Mouse (Mus musculus) embryo, embryonic 9.5 days (tissue): ENCODE results near the gene Ttc22.

ENCODE experiments used
- DNase-seq: peaks from one replicate; pipeline ENCODE4 v3.0.0-alpha.2; 2017; ENCODE audit errors: extremely low spot score

Gene Ttc22

DNA sequence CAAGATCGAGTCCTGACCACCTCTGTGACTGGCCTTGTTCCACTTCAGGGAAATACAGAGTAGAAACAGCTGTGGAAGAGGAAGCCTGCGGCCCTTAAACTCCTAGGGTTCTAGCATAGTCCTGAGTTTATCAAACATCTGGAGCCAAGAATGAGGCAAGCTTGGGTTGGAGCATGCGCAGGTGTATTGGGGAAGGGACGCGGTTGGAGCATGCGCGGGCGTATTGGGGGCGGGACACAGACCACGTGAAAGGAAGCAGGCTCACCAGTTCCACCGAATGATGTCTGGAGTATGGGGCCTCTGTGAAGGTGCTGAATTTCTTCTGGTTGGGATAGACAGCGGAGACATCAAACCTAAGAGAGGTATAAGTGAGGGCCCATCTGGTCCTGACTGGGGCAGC, 6.6 kb upstream of the Ttc22 start:
- DNase-seq: no peak

DNA sequence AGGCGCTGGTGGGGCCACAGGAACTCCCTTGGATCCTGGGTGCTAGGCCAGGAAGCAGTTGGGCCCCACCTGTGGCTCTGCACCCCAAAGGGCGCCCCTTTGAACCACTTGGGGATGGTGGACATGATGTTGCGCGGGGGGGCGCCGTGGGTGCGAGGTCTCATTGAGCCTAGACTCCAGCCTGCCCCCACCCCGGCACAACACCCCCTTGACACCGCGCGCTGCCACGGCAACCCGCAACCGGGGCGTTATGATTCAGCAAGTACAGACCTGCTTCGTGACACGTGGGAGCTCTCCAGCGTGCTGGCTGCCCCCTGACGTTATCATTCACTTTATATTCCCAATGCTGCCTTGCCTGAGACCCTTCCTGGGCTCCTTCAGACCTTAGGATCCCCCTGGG, 5.2 kb upstream of the Ttc22 start, which contains the start of gene Lexm:
TSS of gene Lexm (minus strand) at position 186 of the 400 bp plus-strand sequence.
- DNase-seq: peak; percentile 40

DNA sequence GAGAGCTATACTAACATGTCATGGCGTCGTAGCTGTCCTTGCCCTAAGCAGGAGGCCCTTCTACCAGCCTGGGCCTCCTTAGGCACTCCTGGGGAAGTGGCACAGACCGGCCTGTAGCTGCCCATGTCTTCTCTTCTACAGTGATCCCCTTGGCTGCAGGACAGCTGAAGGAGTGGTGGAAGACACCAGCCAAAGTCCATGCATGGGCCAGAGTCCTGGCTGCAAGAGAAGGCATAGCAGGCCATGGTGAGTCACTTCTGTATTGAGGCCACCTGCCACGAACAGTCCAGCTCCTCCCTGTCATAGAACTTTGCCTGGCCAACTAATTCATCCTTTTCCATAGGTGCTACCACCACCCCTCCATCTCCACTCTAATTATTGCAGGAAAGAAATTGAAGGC, 3.3 kb upstream of the Ttc22 start:
- no peak for DNase-seq

DNA sequence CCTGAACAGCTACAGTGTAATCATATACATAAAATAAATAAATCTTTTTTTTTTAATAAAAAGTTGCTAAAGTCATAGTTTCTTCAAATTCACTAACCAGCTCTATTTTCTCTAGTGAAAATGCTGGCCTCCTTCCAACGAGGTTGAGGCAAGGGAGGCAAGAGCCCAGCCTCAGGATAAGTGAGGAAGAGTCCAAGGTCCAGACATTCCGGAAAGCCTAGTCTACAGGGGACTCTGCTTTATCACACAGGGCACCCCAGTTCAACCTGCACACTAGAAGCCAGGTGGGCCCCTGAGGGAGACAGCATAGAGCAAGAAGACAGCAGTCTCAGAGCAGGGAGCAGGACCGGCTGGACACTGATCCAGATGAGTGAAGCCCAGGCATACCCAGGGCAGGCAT, 804 bp upstream of the Ttc22 start:
- no peak for DNase-seq

DNA sequence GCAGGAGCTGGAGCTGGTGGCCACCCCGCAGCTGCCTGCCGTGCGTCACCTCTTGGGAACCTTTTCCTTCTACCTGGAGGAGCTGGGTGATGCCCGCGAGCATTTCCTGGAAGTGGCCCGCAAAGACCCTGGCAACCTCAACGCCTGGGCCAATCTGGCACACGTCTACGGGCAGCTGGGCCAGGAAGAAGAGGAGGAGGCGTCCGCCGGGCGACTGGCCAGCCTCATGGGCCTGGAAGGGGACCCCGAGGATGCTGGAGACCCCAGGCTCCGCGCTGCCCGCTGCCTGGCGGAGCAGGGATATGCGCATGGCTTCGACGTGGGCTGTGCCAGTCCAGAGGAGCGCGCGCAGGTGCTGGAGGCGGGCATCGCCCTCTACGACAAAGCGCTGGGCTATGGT, 480 bp downstream of the Ttc22 start:
- DNase-seq: no peak

DNA sequence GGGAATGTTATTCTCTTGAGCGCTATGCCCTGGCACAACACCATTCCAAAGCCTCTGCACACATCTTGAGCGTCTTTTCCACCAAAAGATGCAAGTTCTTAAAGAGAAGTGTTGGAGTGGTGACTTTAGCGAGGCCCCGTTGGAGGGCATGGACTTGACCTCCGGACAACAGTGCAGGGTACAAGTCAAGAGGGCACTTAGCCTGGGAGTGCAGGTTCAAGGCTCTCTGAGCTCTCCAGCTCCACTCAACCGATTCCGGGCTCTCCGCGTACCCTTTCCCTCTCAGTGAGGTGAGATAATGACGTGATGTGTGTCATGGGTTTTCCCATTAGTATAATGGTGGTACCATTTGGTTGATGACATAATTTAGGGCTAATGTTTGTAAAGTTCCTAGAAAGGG, 2.0 kb downstream of the Ttc22 start:
- no peak for DNase-seq

DNA sequence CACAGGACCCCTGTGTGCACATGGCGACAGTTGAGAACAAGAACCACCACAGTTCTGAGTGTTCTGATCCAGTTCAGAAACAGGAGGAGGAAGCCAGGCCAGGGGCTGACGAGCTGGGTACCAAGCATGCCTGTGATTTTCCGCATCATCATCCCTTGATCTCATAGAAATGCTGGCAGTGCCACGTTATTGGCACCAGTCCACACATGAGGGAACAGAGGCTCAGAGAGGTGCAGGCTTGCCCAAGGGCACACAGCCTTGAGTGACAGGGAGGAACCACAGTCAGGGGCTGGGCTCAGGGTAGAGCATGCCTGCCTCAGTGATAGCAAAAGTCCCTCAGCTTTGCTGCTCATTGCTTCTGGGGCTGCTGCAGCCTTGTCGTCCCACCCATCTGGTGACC, 5.6 kb downstream of the Ttc22 start:
- DNase-seq: no peak

DNA sequence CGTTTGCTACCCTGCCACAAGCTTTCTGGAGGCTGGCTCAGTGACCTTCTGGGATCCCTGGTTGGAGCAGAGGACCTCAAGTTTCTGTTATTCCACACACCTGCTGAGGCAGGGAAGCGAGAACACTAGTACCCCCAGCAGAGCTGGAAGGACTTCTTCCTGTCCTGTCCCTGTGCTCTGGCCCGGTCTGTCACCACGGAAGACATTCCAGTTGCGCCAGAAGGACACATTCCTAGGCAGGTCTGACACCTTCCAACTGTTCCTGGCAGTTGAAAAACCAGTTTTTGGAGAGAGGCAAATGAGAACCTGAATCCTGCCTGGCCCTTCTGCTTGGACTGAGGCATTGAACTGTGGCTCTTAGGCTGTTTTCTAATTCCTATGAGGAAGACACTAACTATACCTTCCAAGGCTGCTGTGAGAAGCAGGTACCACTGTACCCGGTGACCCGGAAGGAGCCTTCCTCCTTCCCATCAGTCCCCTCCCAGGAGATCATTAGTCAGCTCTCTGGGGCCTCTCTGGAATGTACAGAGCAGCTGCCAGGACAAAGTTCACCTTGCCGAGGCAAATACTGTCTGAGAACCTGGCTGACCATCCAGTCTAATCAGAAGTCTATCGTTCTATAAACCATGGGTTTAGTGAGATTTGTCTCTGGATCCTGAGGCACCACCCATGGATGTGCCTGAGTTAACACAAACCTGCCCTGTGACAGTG, 6.6 kb downstream of the Ttc22 start:
- DNase-seq: no peak

DNA sequence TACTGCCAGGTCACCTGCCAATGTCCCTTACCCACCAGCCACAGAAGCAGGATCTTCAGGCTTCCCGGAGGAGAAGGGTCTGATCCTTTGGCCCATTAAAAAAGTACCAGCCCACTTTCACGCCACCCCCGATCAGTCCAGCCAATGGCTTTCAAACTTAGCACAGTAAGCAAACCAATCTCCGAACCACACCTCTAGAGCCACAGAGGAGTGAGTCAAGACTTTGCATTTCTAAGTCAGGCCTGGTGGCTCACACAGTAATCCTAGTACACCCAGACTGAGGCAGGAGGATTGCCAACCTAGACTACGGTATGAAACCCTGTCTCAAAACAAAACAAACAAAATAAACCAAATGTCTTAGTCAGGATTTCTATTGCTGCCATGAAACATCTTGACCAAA, 7.1 kb downstream of the Ttc22 start:
- DNase-seq: no peak

DNA sequence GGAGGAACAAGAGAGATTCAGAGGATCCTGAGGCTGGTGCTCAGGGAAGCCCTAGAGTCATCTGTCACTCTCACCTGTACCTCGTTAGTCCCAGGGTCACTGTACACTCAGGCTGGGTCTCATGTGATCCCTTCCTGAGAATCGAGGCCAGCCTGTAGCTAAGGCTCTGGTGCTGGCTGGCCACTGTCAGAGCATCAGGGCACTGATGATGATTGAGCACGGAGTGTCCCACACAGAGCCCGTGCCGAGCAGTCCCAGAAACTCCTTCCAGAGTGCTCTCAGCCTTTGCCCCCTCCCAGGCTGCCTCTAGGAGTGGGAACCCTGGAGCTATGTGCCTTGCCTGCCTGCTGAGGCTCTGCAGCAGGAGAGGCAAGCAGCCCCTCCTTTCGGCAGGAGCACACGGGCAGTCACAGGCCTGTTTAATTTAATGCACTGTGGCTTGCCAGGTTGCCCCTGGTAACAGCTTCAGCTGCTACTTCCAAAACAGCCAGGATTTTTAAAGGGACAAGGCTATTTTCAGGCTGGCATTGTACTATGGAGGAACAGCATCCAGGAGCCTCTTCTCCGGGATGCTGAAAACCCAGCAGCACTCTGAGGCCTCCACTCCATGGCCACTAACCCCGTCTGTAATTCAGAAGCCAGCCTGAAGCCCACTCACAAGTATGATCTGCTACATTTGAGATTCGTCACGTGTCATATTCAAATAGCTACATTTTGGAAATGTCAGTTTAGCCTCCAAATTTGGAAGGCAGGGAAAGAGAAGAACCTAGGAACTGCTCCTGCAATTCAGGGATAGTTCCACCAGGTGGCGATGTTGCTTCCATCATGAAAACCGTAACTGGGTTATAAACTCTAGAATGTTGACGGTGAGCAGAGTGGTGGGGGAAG, 8.3 kb downstream of the Ttc22 start:
- DNase-seq: peak; percentile 62

DNA sequence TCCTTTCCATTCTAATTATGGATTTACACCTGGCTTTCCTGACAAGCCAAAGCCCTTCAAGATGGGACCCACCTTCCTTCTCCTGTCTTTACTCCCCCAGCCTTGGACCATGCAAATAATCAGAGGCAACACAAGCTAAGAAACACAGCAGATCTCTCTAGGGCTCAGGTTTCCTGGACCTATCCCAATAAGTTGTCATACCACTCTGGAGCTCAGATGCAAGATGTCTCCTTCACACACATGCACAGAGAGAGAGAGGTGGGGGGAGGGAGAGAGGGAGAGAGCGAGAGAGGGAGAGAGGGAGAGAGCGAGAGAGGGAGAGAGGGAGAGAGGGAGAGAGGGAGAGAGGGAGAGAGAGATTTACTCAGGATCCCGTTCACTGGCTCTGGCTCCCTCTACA, 10.1 kb downstream of the Ttc22 start:
- DNase-seq: no peak

DNA sequence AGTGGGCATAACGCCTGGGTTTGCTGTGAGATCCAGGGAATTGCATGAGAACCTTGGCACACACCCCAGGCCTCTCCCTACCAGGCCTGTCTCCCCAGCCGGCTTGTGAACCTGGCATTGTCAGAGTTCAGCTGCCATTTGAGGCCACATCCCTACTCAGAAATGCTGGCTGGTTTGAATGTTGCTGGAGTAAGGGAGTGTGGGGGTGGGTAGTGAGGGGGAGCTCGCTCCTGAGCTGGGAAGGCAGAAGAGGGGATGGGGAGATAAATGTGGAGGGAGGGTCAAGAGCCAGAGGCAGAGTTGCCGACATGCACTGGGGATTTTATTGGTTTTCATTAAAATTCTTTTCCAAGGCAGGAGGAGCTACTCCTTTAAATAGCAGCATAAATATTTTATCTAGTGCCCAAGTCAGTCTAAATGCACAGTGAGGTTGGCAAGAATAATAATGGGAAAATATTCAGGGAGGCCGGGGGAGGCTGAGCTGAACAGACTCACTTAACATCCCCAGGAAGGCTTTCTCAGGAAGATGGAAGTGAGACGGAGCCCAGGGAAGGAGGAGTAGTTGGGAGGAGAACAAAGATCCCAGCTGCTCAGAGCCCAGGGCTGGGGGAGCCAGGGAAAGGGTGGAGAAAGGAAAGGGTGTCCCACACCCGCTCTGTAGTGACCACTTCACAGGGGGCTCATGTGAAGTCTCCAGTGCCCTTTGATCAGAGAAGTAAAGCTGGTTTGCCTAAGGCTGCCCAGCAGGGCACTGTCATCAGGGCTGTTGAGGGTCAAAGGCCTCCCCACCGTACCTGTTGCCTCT, 11.3 kb downstream of the Ttc22 start:
- DNase-seq: no peak

DNA sequence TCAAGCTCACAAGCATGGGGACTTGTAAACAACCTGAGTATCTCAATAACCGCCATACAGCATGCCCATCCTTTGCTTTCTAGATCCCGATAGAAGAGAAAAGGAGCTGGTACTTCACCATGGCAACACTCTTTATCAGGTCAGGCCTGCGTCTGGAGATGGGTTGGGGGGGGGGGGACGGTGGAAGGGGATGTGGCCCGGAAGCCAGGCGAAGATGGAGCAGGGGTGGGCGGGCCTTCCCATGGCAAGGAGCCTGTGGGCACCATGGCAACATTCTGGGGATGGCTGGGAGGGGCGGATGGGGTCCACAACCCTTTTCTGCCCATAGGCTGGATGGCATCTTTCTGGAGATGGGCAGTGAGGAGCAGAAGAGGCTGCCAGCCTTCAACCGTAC, 11.9 kb downstream of the Ttc22 start:
- DNase-seq: no peak

DNA sequence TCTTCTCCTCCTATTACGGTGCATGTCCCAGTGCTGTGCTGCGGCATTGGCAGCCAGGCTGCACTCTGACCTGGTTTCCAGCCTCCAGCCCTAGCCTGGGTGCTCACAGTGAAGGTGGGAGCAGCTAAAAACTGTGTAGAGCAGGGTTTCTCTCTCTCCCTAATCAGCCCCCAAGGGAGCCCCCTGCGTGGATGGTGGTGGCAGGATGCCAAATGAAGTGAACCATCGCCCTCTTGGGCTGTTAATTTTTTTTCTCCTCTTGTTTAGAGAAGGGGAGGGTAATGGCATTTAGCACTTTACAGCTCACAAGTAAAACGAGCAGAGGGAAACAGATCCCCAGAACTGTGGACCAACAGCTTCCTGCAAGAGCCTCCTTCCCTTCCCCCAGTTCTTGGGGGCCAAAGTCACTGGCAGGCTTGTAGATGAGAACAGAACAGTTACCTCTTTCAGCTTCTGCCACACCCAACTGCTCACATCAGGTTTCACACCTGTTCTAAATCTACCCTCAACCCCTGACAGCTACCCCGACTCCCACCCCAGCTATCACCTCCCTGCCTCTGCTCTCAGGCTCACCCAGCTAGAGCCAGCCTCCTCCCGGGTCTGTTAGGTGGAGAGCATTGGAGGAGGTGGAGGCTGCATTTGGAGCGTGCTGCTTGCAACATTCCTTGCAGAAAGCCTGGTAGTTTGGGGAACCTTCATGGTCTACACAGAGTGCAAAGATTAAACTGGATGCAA, 21.4 kb downstream of the Ttc22 start:
- DNase-seq: no peak

DNA sequence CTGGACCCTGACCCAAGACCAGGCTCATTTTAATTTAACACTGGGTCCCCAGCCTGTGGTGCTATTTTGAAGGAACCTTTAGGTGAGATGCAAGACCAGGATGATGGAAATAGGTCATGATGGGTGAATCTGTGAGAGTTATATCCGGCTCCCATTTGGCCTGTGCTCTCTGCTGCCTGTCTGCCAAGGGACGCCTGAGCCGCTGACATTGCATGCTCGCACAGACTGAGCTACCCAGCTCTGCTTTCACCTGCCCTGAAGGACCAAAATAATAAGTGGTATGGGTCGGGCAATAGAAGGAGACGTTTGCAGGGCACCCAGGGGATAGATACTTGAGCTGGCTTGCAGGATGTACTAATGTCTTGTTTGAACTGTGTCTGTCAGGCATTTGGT, 22.0 kb downstream of the Ttc22 start:
- no peak for DNase-seq

DNA sequence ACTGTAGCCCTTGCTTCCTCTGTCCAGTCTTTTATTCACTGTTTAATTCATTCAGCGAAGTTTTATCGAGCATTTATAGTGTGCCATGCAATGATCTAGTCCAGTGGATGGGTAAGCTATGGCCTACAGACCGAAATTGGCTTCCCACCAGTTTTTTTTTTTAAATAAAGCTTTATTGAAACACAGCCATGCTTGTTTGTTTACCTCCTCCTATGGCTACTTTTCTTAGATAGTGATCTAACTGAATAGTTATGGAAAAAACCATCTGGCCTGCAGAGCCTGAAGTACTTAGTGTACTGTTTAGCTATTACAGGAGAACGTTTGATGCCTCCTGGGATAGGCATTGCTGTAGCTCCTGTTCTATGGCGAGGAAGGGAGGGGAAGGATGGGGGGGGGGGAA, 23.6 kb downstream of the Ttc22 start:
- DNase-seq: no peak

DNA sequence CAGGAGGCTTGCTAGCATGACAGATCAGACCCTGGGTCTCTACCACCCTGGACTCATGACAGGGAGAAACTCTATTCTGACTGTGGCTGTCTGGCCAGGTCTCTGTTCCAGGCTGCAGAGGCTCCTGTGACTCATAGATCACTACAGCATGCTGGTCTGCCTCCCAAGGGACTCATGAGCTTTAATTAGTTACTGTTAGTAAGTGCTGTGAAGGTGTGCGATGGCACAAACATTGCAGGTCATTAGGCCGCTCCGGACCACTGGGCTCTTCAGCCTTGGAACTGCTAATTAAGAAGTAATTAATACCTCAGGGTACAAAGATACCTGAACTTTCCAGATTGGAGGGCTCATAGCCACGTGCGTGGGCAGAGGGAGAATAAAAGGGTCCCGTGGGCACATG, 24.9 kb downstream of the Ttc22 start:
- DNase-seq: no peak

DNA sequence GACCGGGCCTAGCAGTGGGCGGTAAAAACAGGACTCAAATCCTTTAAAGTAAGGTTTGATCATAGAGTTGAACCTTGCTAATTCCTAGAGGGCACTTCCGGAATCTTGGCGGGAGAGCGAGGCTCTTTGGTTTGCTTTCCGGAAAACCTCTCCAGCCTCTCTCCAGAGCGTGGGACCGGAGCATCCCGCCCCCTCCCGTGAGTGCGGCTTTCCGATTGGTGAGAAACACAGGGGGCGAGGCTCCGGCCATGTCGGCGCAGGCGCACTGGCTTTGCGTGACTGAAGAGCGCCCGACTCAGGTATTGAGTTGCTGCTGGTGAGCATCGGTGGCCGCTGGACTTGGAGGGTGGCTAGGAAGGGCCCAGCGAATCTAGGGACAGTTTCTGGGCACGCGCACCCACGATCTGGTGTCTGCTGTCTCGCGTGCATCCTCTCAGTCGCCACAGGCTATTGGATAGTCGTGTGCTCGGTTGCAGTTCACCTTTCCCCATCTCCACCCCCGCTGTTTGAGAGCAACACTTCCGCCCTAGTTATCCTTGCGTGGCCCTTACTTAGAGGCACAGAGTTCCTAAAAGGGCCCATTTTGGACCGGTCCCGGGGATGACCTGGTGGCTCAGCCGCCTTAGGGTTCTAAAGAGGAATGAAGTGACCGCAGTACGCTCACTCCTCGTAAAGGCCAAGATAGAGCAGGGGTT, 28.7 kb downstream of the Ttc22 start, which contains the start of gene Pars2:
TSS of gene Pars2 (plus strand) at position 237 of the 695 bp plus-strand sequence.
- DNase-seq: peak; percentile 98

DNA sequence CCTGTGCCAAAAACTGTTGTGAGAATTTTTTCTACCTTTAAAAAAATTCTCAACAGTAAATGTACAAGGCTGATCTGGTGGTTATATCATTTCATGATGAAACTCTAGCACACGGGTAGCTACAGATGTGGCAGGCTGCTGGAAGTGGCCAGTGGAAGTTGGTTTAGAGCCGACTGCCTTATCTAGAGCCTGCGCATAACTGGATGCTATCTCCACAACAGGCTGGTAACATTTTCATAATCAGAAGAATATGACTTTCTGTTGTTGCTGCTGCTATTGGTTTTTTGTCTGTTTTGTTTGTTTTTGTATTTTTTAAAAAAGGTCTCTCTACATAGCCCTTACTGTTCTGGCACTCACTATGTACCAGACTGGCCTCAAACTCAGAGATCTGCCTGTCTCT, 30.3 kb downstream of the Ttc22 start:
- no peak for DNase-seq

DNA sequence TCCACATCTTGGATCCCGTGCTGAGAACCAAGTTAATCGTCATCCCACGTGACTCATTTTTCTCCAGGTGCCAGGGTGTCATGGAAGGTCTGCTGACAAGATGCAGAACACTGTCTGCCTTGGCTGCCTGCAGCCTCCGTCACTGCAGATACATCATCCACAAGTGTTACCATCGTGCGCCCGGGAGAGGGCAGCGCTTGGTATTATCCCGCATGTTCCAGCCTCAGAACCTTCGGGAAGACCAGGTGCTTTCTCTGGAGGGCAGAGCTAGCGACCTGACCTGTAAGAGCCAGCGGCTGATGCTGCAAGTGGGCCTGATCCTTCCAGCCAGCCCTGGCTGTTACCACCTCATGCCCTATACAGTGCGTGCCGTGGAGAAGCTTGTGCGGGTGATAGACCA, 30.8 kb downstream of the Ttc22 start:
- no peak for DNase-seq

DNA sequence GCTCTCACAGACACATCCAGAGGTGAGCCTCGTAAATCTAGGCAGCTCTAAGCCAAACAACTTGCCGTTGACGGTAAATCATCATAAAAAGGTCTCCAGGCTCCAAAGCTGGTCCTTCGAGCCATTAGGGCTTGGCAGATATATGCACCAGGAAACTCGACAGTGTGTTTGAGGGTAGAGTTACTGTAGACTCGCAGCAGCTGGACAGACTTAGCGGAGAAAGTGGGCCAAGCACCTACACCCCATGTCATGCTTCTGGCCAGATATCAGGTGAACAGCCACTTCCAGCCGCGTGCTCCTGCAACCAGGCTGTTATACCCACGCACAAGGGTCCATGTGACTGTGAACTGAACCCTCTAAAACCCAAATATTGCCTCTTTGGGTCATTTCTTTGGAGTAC, 33.4 kb downstream of the Ttc22 start:
- DNase-seq: no peak
